Mouse (Mus musculus) naive thymus-derived CD4-positive, alpha-beta T cell, adult 2 months (primary cell): ENCODE results near the gene Chn1.
"Not testable (repeated sequence)": the region's sequence is repeated elsewhere in the genome, so short reads cannot be mapped to it uniquely, and the experiment has no call there.

Source experiments
- DNase-seq: peaks from one replicate; pipeline ENCODE4 v3.0.0-alpha.2; 2011; ENCODE audit warnings: low read depth

Chn1 gene

GRCm38 (mm10) chr2:73774786-73775682, at the start of gene Chn1:
Chn1 (minus strand) TSS chr2:73775346.
- no peak for DNase-seq

GRCm38 (mm10) chr2:73818742-73819141, 43.6 kb upstream of the Chn1 start:
- no peak for DNase-seq

- DNase-seq = no peak
Measured at GRCm38 (mm10) chr2:73807609-73808008, 32.5 kb upstream of the Chn1 start.

- DNase-seq = not testable (repeated sequence)
Measured at GRCm38 (mm10) chr2:73800127-73800526, 25.0 kb upstream of the Chn1 start.

- DNase-seq = no peak
Measured at GRCm38 (mm10) chr2:73798786-73799185, 23.6 kb upstream of the Chn1 start.

GRCm38 (mm10) chr2:73798136-73798535, 23.0 kb upstream of the Chn1 start:
- no peak for DNase-seq

- DNase-seq = no peak
Measured at GRCm38 (mm10) chr2:73791846-73792630, 16.9 kb upstream of the Chn1 start.

GRCm38 (mm10) chr2:73790332-73790731, 15.2 kb upstream of the Chn1 start:
- no peak for DNase-seq

GRCm38 (mm10) chr2:73788395-73788794, 13.2 kb upstream of the Chn1 start:
- DNase-seq = no peak

GRCm38 (mm10) chr2:73782371-73782905, 7.3 kb upstream of the Chn1 start:
- no peak for DNase-seq

- no peak for DNase-seq
Measured at GRCm38 (mm10) chr2:73780321-73781010, 5.3 kb upstream of the Chn1 start.

- no peak for DNase-seq
Measured at GRCm38 (mm10) chr2:73779796-73780195, 4.7 kb upstream of the Chn1 start.

GRCm38 (mm10) chr2:73779016-73779595, 4.0 kb upstream of the Chn1 start:
- DNase-seq = no peak

GRCm38 (mm10) chr2:73776936-73777335, 1.8 kb upstream of the Chn1 start:
- no peak for DNase-seq

GRCm38 (mm10) chr2:73775683-73776310, 651 bp upstream of the Chn1 start:
- DNase-seq = no peak

- DNase-seq = no peak
Measured at GRCm38 (mm10) chr2:73772945-73773344, 2.2 kb downstream of the Chn1 start.

- no peak for DNase-seq
Measured at GRCm38 (mm10) chr2:73768669-73769068, 6.5 kb downstream of the Chn1 start.

- no peak for DNase-seq
Measured at GRCm38 (mm10) chr2:73763541-73763940, 11.6 kb downstream of the Chn1 start.

GRCm38 (mm10) chr2:73759899-73760298, 15.2 kb downstream of the Chn1 start:
- no peak for DNase-seq

GRCm38 (mm10) chr2:73759027-73759426, 16.1 kb downstream of the Chn1 start:
- no peak for DNase-seq

- DNase-seq = no peak
Measured at GRCm38 (mm10) chr2:73747297-73747696, 27.8 kb downstream of the Chn1 start.
